Mouse (Mus musculus): ENCODE measurements around the gene Fam89b.

- TF ChIP-seq CTCF (conservative IDR thresholded peaks at IDR 0.05; ENCODE audit: low read length), result no peak
- no peak for TF ChIP-seq NANOG (IDR thresholded peaks at IDR 0.05; ENCODE audit: borderline replicate concordance, low read length)
- no peak for TF ChIP-seq POU5F1 (IDR thresholded peaks at IDR 0.05; ENCODE audit: borderline replicate concordance, low read length)
Observed at GRCm38 (mm10) chr19:5687738-5688137, 41.7 kb downstream of the Fam89b start.

Measured in E14TG2a.4 (cell line).